Mouse (Mus musculus): ENCODE measurements around the gene Dph2. TPM values are rescaled to one million over a fixed set of nuclear protein-coding genes. Genes with fewer than 3 reads are reported as not detected.

The Dph2 gene
- polyA plus RNA-seq, 1 experiment from 2014 or later = 23.9 TPM

GRCm38 (mm10) chr4:117904094-117904493 lies 12.3 kb upstream of the Dph2 start:
- no peak overlapping the region for H3K9ac ChIP-seq (ENCODE audit: low read length)
- ATAC-seq (ENCODE audit: low FRiP score) = no peak
- no peak overlapping the region for H3K4me3 ChIP-seq (ENCODE audit: low read depth, low read length)
- peaks cover 2% of the 10 kb centered on the region; the same call in 1 of the 2 replicates for H3K4me1 ChIP-seq (ENCODE audit: control insufficient read depth, insufficient read depth, low read length)
- H3K27ac ChIP-seq (ENCODE audit: low read depth, low read length) = no peak overlapping the region
- H3K36me3 ChIP-seq (ENCODE audit: control insufficient read depth, insufficient read depth, low read length) = peaks cover 40% of the 10 kb centered on the region
- no peak overlapping the region for H3K4me2 ChIP-seq
- no peak for DNase-seq (ENCODE audit: low spot score, missing footprints)
- no peaks in the 10 kb centered on the region for H3K27me3 ChIP-seq (ENCODE audit: control insufficient read depth, insufficient read depth, low read length)
- H3K9me3 ChIP-seq (ENCODE audit: control insufficient read depth, low read length) = no peaks in the 10 kb centered on the region
- WGBS = 89% methylated on average over 10 of the region's 10 CpGs

- no peaks in the 10 kb centered on the region for H3K27me3 ChIP-seq (ENCODE audit: control insufficient read depth, insufficient read depth, low read length)
- no peaks in the 10 kb centered on the region for H3K9me3 ChIP-seq (ENCODE audit: control insufficient read depth, low read length)
- H3K4me3 ChIP-seq (ENCODE audit: low read depth, low read length) = no peak overlapping the region
- ATAC-seq (ENCODE audit: low FRiP score) (no peak), DNase-seq (ENCODE audit: low spot score, missing footprints) (no peak)
- no peak overlapping the region for H3K27ac ChIP-seq (ENCODE audit: low read depth, low read length)
- no peak overlapping the region for H3K9ac ChIP-seq (ENCODE audit: low read length)
- H3K4me1 ChIP-seq (ENCODE audit: control insufficient read depth, insufficient read depth, low read length) = no peaks in the 10 kb centered on the region
- no peak overlapping the region for H3K4me2 ChIP-seq
- H3K36me3 ChIP-seq (ENCODE audit: control insufficient read depth, insufficient read depth, low read length) = peaks cover 35% of the 10 kb centered on the region
- WGBS = 91% methylated on average over 3 of the region's 3 CpGs
Observed at GRCm38 (mm10) chr4:117898111-117898510, 6.3 kb upstream of the Dph2 start.

- H3K4me2 ChIP-seq = no peak overlapping the region
- ATAC-seq (ENCODE audit: low FRiP score) (no peak), DNase-seq (ENCODE audit: low spot score, missing footprints) (no peak)
- H3K4me3 ChIP-seq (ENCODE audit: low read depth, low read length) = no peak overlapping the region
- H3K4me1 ChIP-seq (ENCODE audit: control insufficient read depth, insufficient read depth, low read length) = peaks cover 6% of the 10 kb centered on the region
- no peaks in the 10 kb centered on the region for H3K9me3 ChIP-seq (ENCODE audit: control insufficient read depth, low read length)
- H3K27ac ChIP-seq (ENCODE audit: low read depth, low read length) = no peak overlapping the region
- peaks cover 17% of the 10 kb centered on the region for H3K36me3 ChIP-seq (ENCODE audit: control insufficient read depth, insufficient read depth, low read length)
- 98% methylated on average over 6 of the region's 6 CpGs for WGBS
- no peaks in the 10 kb centered on the region for H3K27me3 ChIP-seq (ENCODE audit: control insufficient read depth, insufficient read depth, low read length)
- H3K9ac ChIP-seq (ENCODE audit: low read length) = no peak overlapping the region
Observed at GRCm38 (mm10) chr4:117896031-117896430, 4.2 kb upstream of the Dph2 start.

- Histone ChIP-seq H3K4me3 (ENCODE audit: low read depth, low read length) (no peak overlapping the region), H3K9me3 (ENCODE audit: control insufficient read depth, low read length) (no peaks in the 10 kb centered on the region), H3K27ac (ENCODE audit: low read depth, low read length) (no peak overlapping the region), H3K9ac (ENCODE audit: low read length) (no peak overlapping the region), H3K4me2 (no peak overlapping the region), H3K4me1 (ENCODE audit: control insufficient read depth, insufficient read depth, low read length) (peaks cover 9% of the 10 kb centered on the region), H3K36me3 (ENCODE audit: control insufficient read depth, insufficient read depth, low read length) (peaks cover 17% of the 10 kb centered on the region), H3K27me3 (ENCODE audit: control insufficient read depth, insufficient read depth, low read length) (no peaks in the 10 kb centered on the region)
- no peak for ATAC-seq (ENCODE audit: low FRiP score)
- no peak for DNase-seq (ENCODE audit: low spot score, missing footprints)
- WGBS = 83% methylated on average over 7 of the region's 7 CpGs
Observed at GRCm38 (mm10) chr4:117895339-117895738, 3.5 kb upstream of the Dph2 start.

DNA sequence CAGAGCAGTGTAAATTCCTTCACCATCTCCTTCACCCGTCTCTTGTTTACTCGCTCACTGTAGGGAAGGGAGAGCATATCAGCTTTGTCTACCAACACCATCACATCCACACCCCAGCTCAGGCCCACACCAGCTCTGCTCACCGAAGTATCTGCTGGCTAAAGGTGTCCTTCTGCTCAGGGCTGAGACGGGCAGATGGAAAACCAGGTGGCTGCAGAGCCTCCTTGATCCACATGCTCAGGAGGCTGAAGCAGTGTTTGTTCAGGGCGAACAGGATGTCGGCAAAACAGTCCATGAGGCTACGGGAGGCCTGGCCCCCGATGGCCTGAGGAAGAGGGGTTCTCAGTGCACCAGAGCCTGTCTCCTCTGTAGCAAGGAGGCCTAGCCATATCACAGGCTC lies 2.8 kb upstream of the Dph2 start:
- Histone ChIP-seq H3K4me3 (ENCODE audit: low read depth, low read length) (no peak overlapping the region), H3K9ac (ENCODE audit: low read length) (no peak overlapping the region), H3K4me1 (ENCODE audit: control insufficient read depth, insufficient read depth, low read length) (peaks cover 9% of the 10 kb centered on the region), H3K4me2 (no peak overlapping the region), H3K9me3 (ENCODE audit: control insufficient read depth, low read length) (no peaks in the 10 kb centered on the region), H3K27ac (ENCODE audit: low read depth, low read length) (no peak overlapping the region), H3K36me3 (ENCODE audit: control insufficient read depth, insufficient read depth, low read length) (peaks cover 14% of the 10 kb centered on the region), H3K27me3 (ENCODE audit: control insufficient read depth, insufficient read depth, low read length) (no peaks in the 10 kb centered on the region)
- no peak for DNase-seq (ENCODE audit: low spot score, missing footprints)
- no peak for ATAC-seq (ENCODE audit: low FRiP score)
- 88% methylated on average over 8 of the region's 8 CpGs for WGBS

DNA sequence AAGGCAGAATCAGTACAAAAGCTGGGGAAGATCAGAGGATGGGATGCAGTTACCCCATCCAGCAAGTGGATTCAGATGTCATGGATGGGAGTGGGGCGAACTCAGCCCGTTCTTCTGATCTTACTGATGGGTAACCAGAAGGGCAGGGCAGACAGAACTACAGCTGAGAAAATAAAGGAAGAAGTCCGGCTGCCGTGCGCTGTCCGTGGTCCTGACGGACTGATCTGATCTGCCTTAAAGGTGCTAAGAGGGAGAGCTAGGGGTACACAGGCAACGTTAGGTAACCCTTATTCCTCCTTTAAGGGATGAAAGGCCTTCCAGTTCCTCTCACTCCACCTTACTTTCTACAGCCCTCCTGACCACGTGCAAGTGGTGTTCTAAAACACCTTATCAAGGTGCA lies 1.5 kb upstream of the Dph2 start:
- ATAC-seq (ENCODE audit: low FRiP score) (no peak), DNase-seq (ENCODE audit: low spot score, missing footprints) (peak; percentile 91)
- WGBS = 29% methylated on average over 9 of the region's 9 CpGs
- no peaks in the 10 kb centered on the region for H3K9me3 ChIP-seq (ENCODE audit: control insufficient read depth, low read length)
- no peak overlapping the region for H3K4me3 ChIP-seq (ENCODE audit: low read depth, low read length)
- H3K4me1 ChIP-seq (ENCODE audit: control insufficient read depth, insufficient read depth, low read length) = peaks cover 9% of the 10 kb centered on the region
- H3K9ac ChIP-seq (ENCODE audit: low read length) = no peak overlapping the region
- peaks cover 8% of the 10 kb centered on the region; the same call in 1 of the 2 replicates for H3K36me3 ChIP-seq (ENCODE audit: control insufficient read depth, insufficient read depth, low read length)
- no peak overlapping the region for H3K27ac ChIP-seq (ENCODE audit: low read depth, low read length)
- no peaks in the 10 kb centered on the region for H3K27me3 ChIP-seq (ENCODE audit: control insufficient read depth, insufficient read depth, low read length)
- H3K4me2 ChIP-seq = no peak overlapping the region

DNA sequence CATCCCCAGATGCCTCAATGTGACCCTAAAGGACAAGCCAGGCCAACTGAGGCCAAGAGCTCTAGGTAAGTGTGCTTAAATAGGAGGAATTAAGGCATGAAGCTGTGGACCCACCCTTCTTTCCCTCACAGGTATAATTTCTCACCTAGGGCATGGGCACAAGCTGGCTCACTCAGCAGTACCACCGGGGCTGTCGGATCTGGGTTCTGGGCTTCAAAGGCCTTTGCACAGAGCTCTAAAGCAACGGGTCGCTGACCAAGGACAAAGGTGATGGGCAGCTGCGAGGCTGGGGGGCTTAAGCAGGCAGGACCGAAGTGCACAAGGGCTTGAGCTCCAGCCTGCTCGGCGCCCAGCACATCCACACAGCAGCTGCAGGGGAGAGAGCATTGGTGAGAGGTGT lies 1.1 kb downstream of the Dph2 start:
- H3K4me1 ChIP-seq (ENCODE audit: control insufficient read depth, insufficient read depth, low read length) = peaks cover 20% of the 10 kb centered on the region
- no peaks in the 10 kb centered on the region for H3K27me3 ChIP-seq (ENCODE audit: control insufficient read depth, insufficient read depth, low read length)
- ATAC-seq (ENCODE audit: low FRiP score) (no peak), DNase-seq (ENCODE audit: low spot score, missing footprints) (no peak)
- WGBS = 43% methylated on average over 8 of the region's 8 CpGs
- no peak overlapping the region for H3K27ac ChIP-seq (ENCODE audit: low read depth, low read length)
- H3K4me2 ChIP-seq = peak overlapping the region; percentile 55
- peak overlapping the region; percentile 74 for H3K4me3 ChIP-seq (ENCODE audit: low read depth, low read length)
- H3K36me3 ChIP-seq (ENCODE audit: control insufficient read depth, insufficient read depth, low read length) = peaks cover 6% of the 10 kb centered on the region; the same call in 1 of the 2 replicates
- H3K9me3 ChIP-seq (ENCODE audit: control insufficient read depth, low read length) = no peaks in the 10 kb centered on the region
- H3K9ac ChIP-seq (ENCODE audit: low read length) = no peak overlapping the region

- peaks cover 20% of the 10 kb centered on the region for H3K4me1 ChIP-seq (ENCODE audit: control insufficient read depth, insufficient read depth, low read length)
- H3K27me3 ChIP-seq (ENCODE audit: control insufficient read depth, insufficient read depth, low read length) = no peaks in the 10 kb centered on the region
- no peaks in the 10 kb centered on the region for H3K9me3 ChIP-seq (ENCODE audit: control insufficient read depth, low read length)
- no peak overlapping the region for H3K4me3 ChIP-seq (ENCODE audit: low read depth, low read length)
- no peak for DNase-seq (ENCODE audit: low spot score, missing footprints)
- no peak overlapping the region for H3K27ac ChIP-seq (ENCODE audit: low read depth, low read length)
- H3K9ac ChIP-seq (ENCODE audit: low read length) = no peak overlapping the region
- no peak overlapping the region for H3K4me2 ChIP-seq
- no peak for ATAC-seq (ENCODE audit: low FRiP score)
- peaks cover 3% of the 10 kb centered on the region; the same call in 1 of the 2 replicates for H3K36me3 ChIP-seq (ENCODE audit: control insufficient read depth, insufficient read depth, low read length)
- WGBS = 93% methylated on average over 14 of the region's 14 CpGs
Observed at GRCm38 (mm10) chr4:117890031-117890430, 1.8 kb downstream of the Dph2 start.

- no peak overlapping the region for H3K27ac ChIP-seq (ENCODE audit: low read depth, low read length)
- DNase-seq (ENCODE audit: low spot score, missing footprints) (no peak), ATAC-seq (ENCODE audit: low FRiP score) (no peak)
- no peak overlapping the region for H3K4me2 ChIP-seq
- H3K4me3 ChIP-seq (ENCODE audit: low read depth, low read length) = no peak overlapping the region
- H3K27me3 ChIP-seq (ENCODE audit: control insufficient read depth, insufficient read depth, low read length) = no peaks in the 10 kb centered on the region
- peaks cover 2% of the 10 kb centered on the region; the same call in 1 of the 2 replicates for H3K36me3 ChIP-seq (ENCODE audit: control insufficient read depth, insufficient read depth, low read length)
- H3K9me3 ChIP-seq (ENCODE audit: control insufficient read depth, low read length) = no peaks in the 10 kb centered on the region
- 94% methylated on average over 15 of the region's 15 CpGs for WGBS
- no peak overlapping the region for H3K9ac ChIP-seq (ENCODE audit: low read length)
- peaks cover 20% of the 10 kb centered on the region for H3K4me1 ChIP-seq (ENCODE audit: control insufficient read depth, insufficient read depth, low read length)
Observed at GRCm38 (mm10) chr4:117889471-117889870, 2.4 kb downstream of the Dph2 start.

All from midbrain, embryonic 11.5 days (tissue).